Mouse (Mus musculus) embryonic fibroblast, embryonic 13.5 days (primary cell): ENCODE results near the gene Grb2.

ENCODE experiments used
- CTCF ChIP-seq: IDR thresholded peaks from 2 replicates; pipeline ENCODE4 v1.5.1; 2011; ENCODE audit warnings: mild to moderate bottlenecking, control low read depth, low read length, moderate library complexity, borderline replicate concordance; ENCODE audit not compliant: insufficient read depth
- POLR2A ChIP-seq: IDR thresholded peaks from 2 replicates; pipeline ENCODE4 v1.6.1; 2011; ENCODE audit warnings: low read depth, mild to moderate bottlenecking, control low read depth, low read length, moderate library complexity

- TF ChIP-seq POLR2A, result no peak
- TF ChIP-seq CTCF, result no peak
Measured at GRCm38 (mm10) chr11:115690356-115690755, 18.0 kb downstream of the Grb2 start.
